Mouse (Mus musculus) mature B cell (primary cell): Measurements from ENCODE around the gene Snrpa.
"Not testable (repeated sequence)": the region's sequence is repeated elsewhere in the genome, so short reads cannot be mapped to it uniquely, and the experiment has no call there.

Experiments
- in situ Hi-C: fragments of 300-500 bp; cut with MboI; formaldehyde crosslinking; loops from 2 replicates; pipeline ENCODE4 v1.14.3; 2019

Gene Snrpa

GRCm38 (mm10) chr7:27195681-27196611 lies at the start of gene Snrpa, which contains the start of gene BC024978:
Gene Snrpa, minus strand, starts transcription at chr7:27196271.
Gene BC024978, plus strand, starts transcription at chr7:27195781.
- in situ Hi-C loops = no loop called here

GRCm38 (mm10) chr7:27244088-27244487 lies 48.0 kb upstream of the Snrpa start:
- in situ Hi-C loops = not testable (repeated sequence)

- in situ Hi-C loops = no loop called here
Observed at GRCm38 (mm10) chr7:27243211-27243610, 47.1 kb upstream of the Snrpa start.

DNA sequence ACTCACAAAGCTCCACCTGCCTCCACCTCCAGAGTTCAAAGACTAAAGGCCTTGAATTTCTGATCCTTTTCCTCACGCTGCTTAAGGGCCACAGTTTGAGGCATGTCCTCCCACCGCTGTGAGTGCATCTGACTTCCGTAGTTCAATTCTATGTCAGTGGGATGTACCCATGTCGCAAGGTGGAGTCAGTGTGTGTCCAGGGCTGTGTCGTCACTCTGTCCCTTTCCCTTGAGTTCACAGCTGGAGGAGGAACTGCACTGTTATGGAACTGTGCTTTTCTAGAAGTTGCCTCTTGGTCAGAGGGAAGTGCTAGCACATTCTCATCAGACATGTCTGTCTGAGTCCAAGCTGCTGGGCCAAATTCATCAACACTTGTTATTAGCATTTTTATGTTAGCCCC lies 42.5 kb upstream of the Snrpa start:
- in situ Hi-C loops = loop anchor here (10.0 kb wide), 1 partner anchor 84 kb away; the partner anchor contains the start of gene Cyp2t4

DNA sequence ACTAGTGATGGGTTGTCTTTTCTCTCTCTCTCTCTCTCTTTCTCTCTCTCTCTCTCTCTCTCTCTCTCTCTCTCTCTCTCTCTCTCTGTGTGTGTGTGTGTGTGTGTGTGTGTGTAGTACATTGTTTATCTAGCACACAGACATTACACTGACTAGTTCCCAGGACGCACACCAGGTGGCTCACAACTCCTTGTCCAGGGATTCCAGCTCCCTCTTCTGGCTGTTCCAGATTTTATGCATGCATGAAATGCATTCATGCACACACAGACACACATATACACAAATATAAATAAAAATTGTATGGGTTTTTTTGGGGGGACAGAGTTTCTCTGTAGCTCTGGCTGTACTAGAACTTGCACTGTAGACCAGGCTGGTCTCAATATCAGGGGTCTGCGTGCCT lies 41.5 kb upstream of the Snrpa start:
- in situ Hi-C loops = loop anchor here (10.0 kb wide), 1 partner anchor 83 kb away; the partner anchor contains the start of gene Cyp2t4

DNA sequence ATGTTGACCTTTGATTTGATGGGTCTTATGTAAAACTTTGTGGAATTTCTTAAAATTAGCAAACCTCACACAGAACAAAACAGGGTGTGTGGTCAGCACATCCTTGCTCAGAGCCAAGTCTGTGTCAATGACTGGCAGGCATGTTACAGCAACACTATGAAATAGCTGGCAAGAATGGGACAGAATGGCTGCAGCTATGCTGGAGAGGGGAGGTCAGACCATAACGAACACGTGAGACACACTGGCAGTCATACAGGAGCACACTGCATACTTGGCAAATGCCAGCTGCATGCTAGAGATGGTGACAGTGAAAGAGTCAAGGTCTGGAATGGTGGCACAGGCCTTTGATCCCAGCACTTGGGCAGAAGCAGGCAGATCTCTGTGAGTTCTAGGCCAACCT lies 39.7 kb upstream of the Snrpa start:
- in situ Hi-C loops = loop anchor here (10.0 kb wide), 1 partner anchor 81 kb away; the partner anchor contains the start of gene Cyp2t4

- in situ Hi-C loops = loop anchor here (10.0 kb wide), 1 partner anchor 78 kb away; the partner anchor contains the start of gene Cyp2t4
Observed at GRCm38 (mm10) chr7:27233300-27233699, 37.2 kb upstream of the Snrpa start.

DNA sequence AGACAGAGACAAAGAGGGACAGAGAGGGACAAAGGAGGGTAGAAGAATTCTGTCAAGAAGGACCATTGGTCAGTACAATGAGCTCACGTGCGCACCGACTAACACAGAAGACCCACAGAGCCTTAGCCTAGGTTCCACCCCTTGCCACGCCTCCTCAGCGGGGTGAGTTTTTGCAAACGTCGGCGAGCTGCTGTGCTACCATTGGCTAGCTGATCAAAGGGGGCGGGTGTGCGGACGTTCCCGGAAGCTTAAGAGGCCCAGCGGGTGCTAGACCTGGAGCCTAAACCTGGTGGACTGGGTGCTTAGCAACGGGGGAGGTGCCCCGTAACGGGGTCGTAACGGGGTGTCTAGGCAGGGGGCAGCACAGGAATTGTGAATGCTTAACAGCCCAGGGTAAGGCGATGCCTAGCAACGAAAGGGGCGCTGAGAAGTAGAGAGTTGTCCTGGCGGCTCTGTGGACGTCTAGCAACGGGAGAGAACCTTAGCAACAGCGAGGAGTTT lies 36.8 kb upstream of the Snrpa start, which contains the start of gene Coq8b:
TSS of gene Coq8b (plus strand) at position 243 of the 501 bp plus-strand sequence.
- in situ Hi-C loops = loop anchor here (10.0 kb wide), 1 partner anchor 78 kb away; the partner anchor contains the start of gene Cyp2t4

GRCm38 (mm10) chr7:27231693-27232331 lies 35.7 kb upstream of the Snrpa start:
- in situ Hi-C loops = loop anchor here (10.0 kb wide), 1 partner anchor 77 kb away; the partner anchor contains the start of gene Cyp2t4

DNA sequence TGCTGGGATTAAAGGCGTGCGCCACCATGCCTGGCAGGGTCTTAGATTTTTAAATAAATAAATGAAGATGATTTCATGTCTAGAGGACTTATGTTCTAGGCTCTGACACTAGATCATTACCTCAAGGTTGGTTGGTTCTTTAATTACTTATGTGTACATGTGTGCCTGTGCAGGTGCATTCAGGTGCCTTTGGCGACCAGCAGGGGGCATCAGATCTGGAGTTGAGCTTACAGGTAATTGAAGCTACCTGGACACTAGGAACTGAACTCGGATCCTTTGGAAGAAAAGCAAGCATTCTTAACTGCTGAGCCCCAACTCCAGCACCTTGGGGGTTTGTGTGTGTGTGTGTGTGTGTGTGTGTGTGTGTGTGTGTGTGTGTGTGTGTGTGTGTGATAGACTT lies 34.7 kb upstream of the Snrpa start:
- in situ Hi-C loops = loop anchor here (10.0 kb wide), 1 partner anchor 76 kb away; the partner anchor contains the start of gene Cyp2t4

DNA sequence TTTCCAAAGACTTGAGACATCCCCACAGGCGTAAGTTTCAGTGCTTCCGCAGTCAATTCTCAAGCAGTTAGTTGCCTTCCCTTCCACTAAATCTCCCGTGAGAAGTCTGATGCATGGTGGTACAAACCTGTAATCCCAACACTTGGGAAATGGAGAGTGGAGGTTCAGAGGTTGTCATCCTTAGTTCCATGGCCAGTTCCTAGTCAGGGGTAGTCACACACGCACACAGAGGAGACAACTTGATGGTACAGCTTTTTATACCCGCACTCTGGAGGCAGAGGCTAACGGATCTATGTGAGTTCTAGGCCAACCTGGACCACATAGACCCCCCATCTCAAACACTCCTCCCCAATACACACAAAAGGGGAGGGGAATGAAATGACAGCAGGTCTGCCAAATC lies 32.8 kb upstream of the Snrpa start:
- in situ Hi-C loops = no loop called here

- in situ Hi-C loops = no loop called here
Observed at GRCm38 (mm10) chr7:27228281-27228821, 32.3 kb upstream of the Snrpa start, which contains the start of gene Itpkc. Gene Itpkc, minus strand, starts transcription at chr7:27228661.

- in situ Hi-C loops = no loop called here
Observed at GRCm38 (mm10) chr7:27227676-27228075, 31.6 kb upstream of the Snrpa start.

DNA sequence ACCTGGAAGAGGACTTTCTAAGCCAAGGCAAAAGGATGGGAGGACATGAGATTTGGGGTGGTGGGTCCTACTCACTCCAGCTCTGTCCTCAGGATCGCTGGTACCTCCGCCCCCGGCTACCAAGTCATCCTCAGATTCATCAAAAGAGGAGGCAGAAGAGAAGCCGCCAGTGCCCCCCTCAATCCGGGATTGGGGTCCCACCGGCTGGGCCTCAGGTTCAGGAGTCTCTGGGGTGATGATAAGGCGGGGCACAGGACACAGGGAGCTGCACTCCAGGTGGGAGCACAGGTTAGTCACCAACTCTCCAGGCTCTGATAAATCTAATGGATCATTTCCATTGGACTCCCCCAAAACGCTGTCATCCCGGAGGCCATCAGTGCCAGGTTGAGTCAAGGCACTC lies 31.2 kb upstream of the Snrpa start:
- in situ Hi-C loops = no loop called here

- in situ Hi-C loops = no loop called here
Observed at GRCm38 (mm10) chr7:27224877-27225575, 29.0 kb upstream of the Snrpa start.

DNA sequence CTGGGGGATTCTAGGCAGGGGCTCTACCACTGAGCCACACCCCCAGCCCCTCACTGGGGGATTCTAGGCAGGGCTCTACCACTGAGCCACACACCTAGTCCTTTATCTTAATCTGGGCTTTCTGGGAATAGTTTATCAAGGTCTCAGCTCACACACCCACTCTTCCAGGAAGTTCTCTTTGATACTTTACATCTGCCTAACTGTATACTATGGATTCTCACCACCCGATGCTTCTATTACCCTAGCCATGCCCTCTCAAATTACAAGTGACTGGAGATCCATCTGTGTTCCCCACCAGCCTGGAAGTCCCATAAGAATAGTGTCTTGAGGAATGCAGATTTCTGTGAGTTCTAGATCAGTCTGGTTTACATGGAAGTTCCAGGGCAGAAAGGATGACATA lies 26.5 kb upstream of the Snrpa start:
- in situ Hi-C loops = no loop called here

DNA sequence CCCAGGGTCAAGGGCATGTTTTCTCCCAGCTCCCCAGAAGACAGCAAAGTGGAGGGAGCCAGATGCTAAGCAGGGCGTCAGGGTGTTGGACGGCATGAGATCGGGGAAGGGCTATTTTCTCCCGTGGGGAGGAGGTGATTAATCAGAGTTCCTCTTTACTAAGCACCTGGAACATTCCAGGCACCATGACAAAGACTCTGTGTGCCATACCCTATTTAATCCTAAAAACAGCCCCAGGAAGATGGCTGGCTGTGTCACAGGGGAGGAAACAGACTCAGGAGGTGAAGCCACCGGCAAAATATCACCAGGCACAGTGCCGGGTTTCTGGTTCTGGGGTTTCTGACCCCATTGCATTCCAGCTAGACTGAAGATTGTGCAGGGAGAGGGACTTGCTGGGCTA lies 25.9 kb upstream of the Snrpa start:
- in situ Hi-C loops = no loop called here

GRCm38 (mm10) chr7:27219937-27220336 lies 23.9 kb upstream of the Snrpa start:
- in situ Hi-C loops = no loop called here

DNA sequence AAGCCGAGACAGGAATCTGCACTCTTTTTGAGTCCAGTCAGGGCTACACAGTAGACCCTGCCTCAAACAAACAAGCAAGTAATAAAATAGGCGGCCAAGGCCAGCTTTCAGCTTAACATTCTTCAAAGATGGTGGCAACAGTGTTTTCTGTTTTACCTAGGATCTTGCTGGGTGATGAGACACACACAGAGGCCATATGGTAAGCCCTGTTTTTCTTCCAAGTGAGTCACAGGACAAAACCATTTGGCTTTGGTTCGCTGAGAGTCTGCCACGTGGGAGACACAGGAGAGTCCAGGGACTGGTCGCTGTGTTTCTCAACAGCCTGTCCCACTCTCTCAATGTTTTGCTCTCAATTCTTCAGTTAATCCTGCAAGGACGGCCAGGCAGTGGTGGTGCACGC lies 22.5 kb upstream of the Snrpa start:
- in situ Hi-C loops = no loop called here

- in situ Hi-C loops = no loop called here
Observed at GRCm38 (mm10) chr7:27212626-27213025, 16.6 kb upstream of the Snrpa start.
